Mouse (Mus musculus) MEL-GATA-1-ER (cell line): ENCODE results near the gene Ltk.

Experiments used
- DNase-seq: peaks from one replicate; pipeline ENCODE4 v3.0.0-alpha.2; 2012; ENCODE audit warnings: low read depth; ENCODE audit errors: extremely low read depth

Ltk gene

DNA sequence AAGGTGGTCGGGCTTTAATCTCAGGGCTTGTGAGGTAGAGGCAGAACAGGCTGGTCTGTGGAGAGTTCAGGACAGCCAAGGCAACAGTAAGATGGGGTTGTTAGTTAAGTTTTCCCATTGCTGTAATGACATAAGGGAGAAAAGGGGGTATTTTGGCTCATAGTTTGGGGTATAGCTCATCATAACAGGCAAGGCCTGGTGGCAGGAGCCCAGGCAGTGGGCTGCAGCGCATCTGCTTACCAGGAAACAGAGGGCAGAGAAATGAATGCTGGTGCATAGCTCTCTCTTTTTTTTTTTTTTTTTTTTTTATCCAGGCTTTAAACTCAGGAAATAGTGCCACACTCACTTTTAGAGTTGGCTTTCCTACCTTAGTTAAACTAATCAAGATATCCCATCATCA, 57.1 kb downstream of the Ltk start:
- no peak for DNase-seq
